Mouse (Mus musculus): ENCODE data around the gene Prdm10. TPM values are rescaled to one million over a fixed set of nuclear protein-coding genes. Genes with fewer than 3 reads are reported as not detected.

Gene Prdm10
- polyA plus RNA-seq, 1 experiment from 2014 or later: 5.4 TPM

DNA sequence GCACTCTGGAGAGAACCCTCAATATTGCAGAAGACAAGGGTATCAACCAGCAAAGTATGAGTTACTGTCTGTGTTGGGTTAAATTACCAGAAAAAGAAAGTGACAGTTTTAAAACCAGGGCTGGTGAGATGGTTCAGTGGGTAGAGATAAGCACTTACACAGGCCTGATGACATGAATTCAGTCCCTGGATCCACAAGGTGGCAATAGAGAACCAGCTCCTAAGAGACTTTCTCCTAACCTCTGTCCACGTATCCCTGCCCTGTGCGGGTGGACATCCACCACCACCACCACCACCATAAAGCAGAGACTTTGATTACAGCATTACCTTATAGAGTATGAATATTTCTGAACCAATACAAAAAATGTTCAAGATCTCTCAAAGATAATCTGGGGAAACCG, 51.6 kb downstream of the Prdm10 start:
- ATAC-seq (ENCODE audit: insufficient number of reproducible peaks, low FRiP score): no peak
- 61% methylated on average over 3 of the region's 3 CpGs for WGBS

DNA sequence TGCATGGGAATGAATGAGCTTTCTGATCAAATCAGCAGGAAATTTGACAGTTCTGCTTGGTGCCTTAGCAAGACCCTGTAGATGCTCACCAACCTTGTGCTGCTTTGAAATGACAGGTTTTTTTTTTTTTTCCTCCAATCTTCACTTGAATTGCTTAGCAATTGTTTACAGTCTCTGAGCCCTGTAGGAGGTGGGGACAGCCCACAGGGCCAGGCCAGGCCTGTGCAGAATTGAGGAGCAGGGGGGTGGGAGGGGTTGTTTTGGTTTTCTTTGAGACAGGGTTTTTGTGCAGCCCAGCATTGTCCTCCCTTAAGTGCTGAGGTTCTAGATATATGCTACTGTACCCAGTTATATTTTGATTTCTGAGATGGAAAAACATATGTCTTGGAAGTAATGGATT, 52.5 kb downstream of the Prdm10 start:
- Histone ChIP-seq H3K27ac (ENCODE audit: poor library complexity, severe bottlenecking) (no peak overlapping the region), H3K4me2 (no peak overlapping the region), H3K4me1 (replicated peaks) (no peaks in the 10 kb centered on the region), H3K27me3 (replicated peaks) (no peaks in the 10 kb centered on the region), H3K4me3 (no peak overlapping the region), H3K9me3 (replicated peaks) (no peaks in the 10 kb centered on the region), H3K9ac (no peak overlapping the region), H3K36me3 (peaks cover 28% of the 10 kb centered on the region)
- ATAC-seq (ENCODE audit: insufficient number of reproducible peaks, low FRiP score): no peak

More for the DNA sequence above, 51.6 kb downstream of the Prdm10 start:
- H3K9me3 ChIP-seq (replicated peaks): no peaks in the 10 kb centered on the region
- H3K4me3 ChIP-seq: no peak overlapping the region
- H3K36me3 ChIP-seq: peaks cover 33% of the 10 kb centered on the region
- H3K27me3 ChIP-seq (replicated peaks): no peaks in the 10 kb centered on the region
- H3K27ac ChIP-seq (ENCODE audit: poor library complexity, severe bottlenecking): no peak overlapping the region
- no peak overlapping the region for H3K4me2 ChIP-seq
- H3K9ac ChIP-seq: no peak overlapping the region
- no peaks in the 10 kb centered on the region for H3K4me1 ChIP-seq (replicated peaks)

DNA sequence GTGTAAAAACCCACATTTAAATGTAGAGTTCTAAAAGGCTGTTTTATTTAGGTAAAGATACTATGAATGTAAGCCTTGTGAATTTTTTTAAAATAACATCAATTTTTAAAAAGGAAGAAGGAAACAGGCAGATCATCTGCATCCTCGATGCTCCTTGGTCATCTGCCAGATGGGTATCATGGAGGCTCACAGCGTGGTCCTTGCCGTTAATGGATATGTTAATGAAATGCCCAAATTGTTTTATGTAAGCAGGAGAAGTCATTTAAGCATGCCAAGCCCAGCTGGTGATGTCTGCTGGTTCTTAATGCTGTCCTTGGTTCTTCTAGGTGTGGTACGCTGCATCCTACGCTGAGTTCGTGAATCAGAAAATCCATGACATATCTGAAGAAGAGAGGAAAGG, 54.7 kb downstream of the Prdm10 start:
- 87% methylated on average over 6 of the region's 6 CpGs for WGBS
- no peak overlapping the region for H3K9ac ChIP-seq
- no peak for ATAC-seq (ENCODE audit: insufficient number of reproducible peaks, low FRiP score)
- no peak overlapping the region for H3K4me3 ChIP-seq
- H3K4me2 ChIP-seq: no peak overlapping the region
- H3K27ac ChIP-seq (ENCODE audit: poor library complexity, severe bottlenecking): no peak overlapping the region
- H3K4me1 ChIP-seq (replicated peaks): no peaks in the 10 kb centered on the region
- no peaks in the 10 kb centered on the region for H3K27me3 ChIP-seq (replicated peaks)
- H3K36me3 ChIP-seq: peaks cover 11% of the 10 kb centered on the region
- no peaks in the 10 kb centered on the region for H3K9me3 ChIP-seq (replicated peaks)

DNA sequence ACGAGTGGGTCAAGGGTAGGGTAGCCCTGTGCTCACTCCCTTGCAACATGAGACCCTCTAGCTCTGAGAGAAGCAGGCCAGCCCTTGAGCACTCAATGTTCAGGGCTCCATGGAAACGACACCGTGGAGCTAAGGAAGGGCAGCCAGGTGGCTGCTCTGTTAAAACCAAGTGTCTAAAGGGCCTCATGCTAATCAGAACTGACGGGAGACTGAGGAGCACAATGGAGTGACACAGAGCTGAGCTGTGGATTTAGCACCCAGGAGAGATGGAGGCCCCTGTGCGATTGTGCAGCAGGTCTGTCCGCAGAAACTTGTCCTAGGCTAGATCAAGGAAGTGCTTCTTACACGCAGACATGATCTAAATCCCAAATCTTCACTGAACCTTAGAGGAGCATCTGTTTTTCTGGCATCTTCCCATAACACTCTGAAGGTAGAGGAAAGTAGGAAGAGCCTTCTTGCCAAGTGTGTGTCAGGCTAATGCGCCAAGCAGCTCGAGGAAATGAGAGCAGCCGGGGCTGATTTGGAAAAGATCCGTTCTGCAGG, 64.0 kb downstream of the Prdm10 start:
- Histone ChIP-seq H3K4me3 (no peak overlapping the region), H3K9me3 (replicated peaks) (no peaks in the 10 kb centered on the region), H3K9ac (no peak overlapping the region), H3K4me1 (replicated peaks) (no peaks in the 10 kb centered on the region), H3K36me3 (peaks cover 12% of the 10 kb centered on the region), H3K27ac (ENCODE audit: poor library complexity, severe bottlenecking) (no peak overlapping the region), H3K27me3 (replicated peaks) (no peaks in the 10 kb centered on the region), H3K4me2 (no peak overlapping the region)
- WGBS: 68% methylated on average over 11 of the region's 11 CpGs
- no peak for ATAC-seq (ENCODE audit: insufficient number of reproducible peaks, low FRiP score)

DNA sequence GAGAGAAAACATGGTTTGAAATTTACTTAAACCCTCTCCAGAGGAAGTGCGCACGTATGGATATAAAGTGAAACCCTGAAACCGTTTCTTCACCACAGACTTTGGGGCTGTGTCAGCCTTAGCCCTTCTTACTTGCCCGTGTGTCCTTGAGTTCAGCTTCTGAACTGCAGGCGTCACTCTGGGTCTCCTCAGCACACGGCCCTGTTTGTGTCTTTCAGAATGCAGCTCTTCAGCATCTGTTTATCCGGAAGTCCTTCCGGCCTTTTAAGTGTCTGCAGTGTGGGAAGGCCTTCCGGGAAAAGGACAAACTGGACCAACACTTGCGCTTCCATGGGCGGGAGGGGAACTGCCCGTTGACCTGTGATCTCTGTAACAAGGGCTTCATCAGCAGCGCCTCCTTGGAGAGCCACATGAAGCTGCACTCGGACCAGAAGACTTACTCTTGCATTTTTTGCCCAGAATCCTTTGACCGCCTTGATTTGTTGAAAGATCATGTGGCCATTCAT, 66.3 kb downstream of the Prdm10 start:
- peaks cover 11% of the 10 kb centered on the region for H3K36me3 ChIP-seq
- H3K4me3 ChIP-seq: no peak overlapping the region
- WGBS: 65% methylated on average over 15 of the region's 15 CpGs
- no peaks in the 10 kb centered on the region for H3K4me1 ChIP-seq (replicated peaks)
- H3K9me3 ChIP-seq (replicated peaks): no peaks in the 10 kb centered on the region
- H3K9ac ChIP-seq: no peak overlapping the region
- no peak for ATAC-seq (ENCODE audit: insufficient number of reproducible peaks, low FRiP score)
- H3K27ac ChIP-seq (ENCODE audit: poor library complexity, severe bottlenecking): no peak overlapping the region
- no peaks in the 10 kb centered on the region for H3K27me3 ChIP-seq (replicated peaks)
- no peak overlapping the region for H3K4me2 ChIP-seq

DNA sequence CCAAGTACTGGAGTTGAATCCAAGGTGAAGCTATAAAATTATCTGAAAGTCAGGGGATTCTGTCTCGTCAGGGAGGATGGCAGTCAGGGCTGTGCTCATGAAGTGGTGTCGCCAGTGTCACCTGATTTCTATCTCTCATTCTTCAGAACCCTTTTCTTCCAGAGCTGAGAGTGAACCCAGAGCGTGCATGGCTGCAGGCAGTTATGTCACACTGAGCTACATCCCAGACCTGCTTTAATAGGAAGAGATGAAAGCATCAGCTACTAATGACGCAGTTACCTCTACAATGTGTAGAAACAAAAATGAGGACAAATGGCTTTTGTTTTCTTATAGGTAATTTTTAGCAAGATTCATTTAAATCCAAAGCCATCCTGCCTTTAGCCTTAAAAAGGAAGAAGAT, 68.1 kb downstream of the Prdm10 start:
- Histone ChIP-seq H3K4me3 (no peak overlapping the region), H3K4me2 (no peak overlapping the region), H3K9me3 (replicated peaks) (no peaks in the 10 kb centered on the region), H3K36me3 (peaks cover 16% of the 10 kb centered on the region), H3K4me1 (replicated peaks) (no peaks in the 10 kb centered on the region), H3K27ac (ENCODE audit: poor library complexity, severe bottlenecking) (no peak overlapping the region), H3K27me3 (replicated peaks) (no peaks in the 10 kb centered on the region), H3K9ac (no peak overlapping the region)
- ATAC-seq (ENCODE audit: insufficient number of reproducible peaks, low FRiP score): no peak
- 75% methylated on average over 4 of the region's 4 CpGs for WGBS

DNA sequence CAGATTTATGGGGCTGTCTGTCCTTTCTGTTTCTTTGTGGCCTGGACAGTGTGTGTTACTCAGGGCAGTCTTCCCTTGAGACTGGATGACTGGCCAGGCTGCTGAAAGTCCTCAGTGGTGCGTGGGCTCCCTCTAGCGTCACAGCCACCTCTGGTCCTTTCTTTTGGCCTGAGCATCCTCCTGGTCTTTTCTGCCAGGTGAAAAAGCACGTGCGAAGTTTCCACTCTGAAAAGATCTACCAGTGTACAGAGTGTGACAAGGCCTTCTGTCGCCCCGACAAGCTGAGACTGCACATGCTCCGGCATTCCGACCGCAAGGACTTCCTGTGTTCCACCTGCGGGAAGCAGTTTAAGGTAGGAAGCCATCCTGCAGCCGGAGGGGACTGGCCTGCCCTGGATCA, 68.6 kb downstream of the Prdm10 start:
- no peak overlapping the region for H3K27ac ChIP-seq (ENCODE audit: poor library complexity, severe bottlenecking)
- WGBS: 67% methylated on average over 11 of the region's 11 CpGs
- no peak for ATAC-seq (ENCODE audit: insufficient number of reproducible peaks, low FRiP score)

DNA sequence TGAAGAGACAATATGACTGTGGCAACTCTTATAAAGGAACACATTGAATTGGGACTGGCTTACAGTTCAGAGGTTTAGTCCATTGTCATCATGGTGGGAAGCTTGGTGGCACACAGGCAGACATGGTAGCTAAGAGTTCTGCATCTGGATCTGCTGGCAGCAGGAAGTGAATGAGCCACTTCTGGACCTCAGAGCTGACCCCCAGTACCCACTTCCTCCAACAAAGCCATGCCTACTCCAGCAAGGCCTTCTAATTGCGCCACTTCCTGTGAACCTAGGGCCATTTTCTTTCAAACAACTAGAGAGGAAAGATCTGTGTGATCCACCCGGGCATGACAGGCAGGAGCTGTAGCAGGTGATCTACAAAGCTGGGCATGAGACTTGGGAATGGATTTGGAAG, 72.4 kb downstream of the Prdm10 start:
- Histone ChIP-seq H3K4me1 (replicated peaks) (no peaks in the 10 kb centered on the region), H3K9me3 (replicated peaks) (no peaks in the 10 kb centered on the region), H3K36me3 (peaks cover 37% of the 10 kb centered on the region), H3K9ac (no peak overlapping the region), H3K27ac (ENCODE audit: poor library complexity, severe bottlenecking) (no peak overlapping the region), H3K4me3 (no peak overlapping the region), H3K27me3 (replicated peaks) (no peaks in the 10 kb centered on the region), H3K4me2 (no peak overlapping the region)
- ATAC-seq (ENCODE audit: insufficient number of reproducible peaks, low FRiP score): no peak
- 75% methylated on average over 2 of the region's 2 CpGs for WGBS

More for the DNA sequence above, 68.6 kb downstream of the Prdm10 start:
- Histone ChIP-seq H3K4me1 (replicated peaks) (no peaks in the 10 kb centered on the region), H3K4me2 (no peak overlapping the region), H3K9me3 (replicated peaks) (no peaks in the 10 kb centered on the region), H3K36me3 (peaks cover 17% of the 10 kb centered on the region), H3K9ac (no peak overlapping the region), H3K4me3 (no peak overlapping the region), H3K27me3 (replicated peaks) (no peaks in the 10 kb centered on the region)

DNA sequence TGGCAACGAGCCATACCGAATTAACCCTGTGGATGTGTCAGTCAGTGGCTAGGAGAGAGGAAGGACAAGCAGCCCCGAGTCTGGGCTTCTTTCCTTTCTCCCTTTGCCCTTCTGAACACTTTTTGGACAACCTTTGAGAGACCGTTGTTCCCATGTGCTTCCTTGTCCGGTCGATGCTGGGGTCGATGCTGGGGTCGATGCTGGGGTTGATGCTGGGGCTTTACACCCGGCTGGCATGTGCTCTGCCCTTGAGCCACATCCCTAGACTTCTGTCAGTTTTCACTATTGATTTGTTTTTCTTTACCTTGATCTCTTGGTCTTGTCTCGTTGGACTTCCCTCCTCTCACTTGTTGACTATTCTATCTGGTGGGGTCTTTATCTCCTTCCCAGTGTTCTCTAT, 73.2 kb downstream of the Prdm10 start:
- no peaks in the 10 kb centered on the region for H3K4me1 ChIP-seq (replicated peaks)
- no peak for ATAC-seq (ENCODE audit: insufficient number of reproducible peaks, low FRiP score)
- WGBS: 83% methylated on average over 10 of the region's 10 CpGs

DNA sequence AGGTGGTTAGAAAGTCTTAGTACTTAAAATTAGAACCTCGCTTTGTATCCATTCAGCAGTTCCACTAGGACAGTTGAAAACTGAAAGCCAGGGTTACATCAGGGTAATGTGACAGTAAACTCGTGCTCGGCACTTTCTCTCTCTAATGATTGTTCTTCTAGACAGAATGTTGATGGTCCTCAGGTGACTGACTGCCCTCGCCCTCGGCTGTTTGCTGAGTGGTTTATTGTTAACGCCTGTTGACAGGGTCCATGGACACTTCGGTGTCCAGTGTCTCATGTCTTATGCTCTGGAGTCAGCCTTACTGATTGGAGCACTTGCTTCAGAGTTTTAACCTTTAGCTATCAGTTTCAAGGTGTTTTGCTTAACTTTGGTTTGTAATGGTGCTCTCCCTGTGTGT, 73.7 kb downstream of the Prdm10 start:
- Histone ChIP-seq H3K4me3 (no peak overlapping the region), H3K36me3 (peaks cover 42% of the 10 kb centered on the region), H3K27me3 (replicated peaks) (no peaks in the 10 kb centered on the region), H3K9ac (no peak overlapping the region), H3K4me1 (replicated peaks) (no peaks in the 10 kb centered on the region), H3K4me2 (no peak overlapping the region), H3K27ac (ENCODE audit: poor library complexity, severe bottlenecking) (no peak overlapping the region), H3K9me3 (replicated peaks) (no peaks in the 10 kb centered on the region)
- WGBS: 58% methylated on average over 7 of the region's 7 CpGs
- no peak for ATAC-seq (ENCODE audit: insufficient number of reproducible peaks, low FRiP score)

More for the DNA sequence above, 73.2 kb downstream of the Prdm10 start:
- H3K27ac ChIP-seq (ENCODE audit: poor library complexity, severe bottlenecking): no peak overlapping the region
- no peaks in the 10 kb centered on the region for H3K27me3 ChIP-seq (replicated peaks)
- no peak overlapping the region for H3K4me3 ChIP-seq
- peaks cover 37% of the 10 kb centered on the region for H3K36me3 ChIP-seq
- H3K9ac ChIP-seq: no peak overlapping the region; the same call in 1 of the 2 replicates
- H3K9me3 ChIP-seq (replicated peaks): no peaks in the 10 kb centered on the region
- H3K4me2 ChIP-seq: no peak overlapping the region

DNA sequence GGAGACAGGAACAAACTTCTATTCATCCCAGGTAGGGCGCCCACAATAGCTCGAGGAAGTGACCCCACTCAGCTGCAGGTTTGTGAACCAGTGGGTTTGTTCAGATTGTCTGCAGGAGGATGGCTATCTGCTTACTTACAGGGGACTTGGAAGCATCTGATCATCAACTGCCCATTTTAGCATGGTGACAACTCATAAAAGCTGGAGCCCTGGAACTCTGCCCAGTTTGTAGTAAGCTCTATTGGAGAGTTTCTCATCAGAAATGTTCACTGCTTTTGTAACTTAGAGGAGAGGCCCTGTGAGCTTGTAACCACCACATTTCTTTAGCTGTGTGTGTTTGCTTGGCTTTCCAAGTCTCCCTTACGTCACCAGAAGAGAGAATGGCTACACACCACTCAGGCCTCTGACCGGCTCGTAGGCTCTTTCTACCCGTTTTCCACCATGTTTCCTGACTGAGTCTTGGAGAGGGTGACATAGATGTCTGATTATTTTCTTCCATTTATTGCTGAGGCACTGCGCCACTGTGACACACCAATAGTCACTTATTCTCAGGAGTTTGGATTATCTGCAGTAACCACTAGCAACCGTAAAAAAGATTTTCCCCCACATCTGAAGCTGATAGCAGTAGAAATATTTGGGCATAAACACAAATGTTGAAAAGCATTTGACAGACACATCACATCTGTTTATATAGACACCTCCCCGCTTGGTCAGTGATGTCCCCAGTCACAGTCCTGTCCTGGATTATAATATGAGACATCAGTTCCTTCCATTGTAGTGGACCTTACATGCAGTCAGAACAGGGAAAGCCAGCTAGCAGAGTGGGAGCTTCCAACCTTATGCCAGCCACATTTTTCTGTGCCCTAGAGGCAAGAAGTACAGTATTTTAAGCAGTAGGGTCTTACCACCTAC, 83.6 kb downstream of the Prdm10 start:
- H3K4me3 ChIP-seq: no peak overlapping the region
- no peak overlapping the region for H3K9ac ChIP-seq
- H3K27me3 ChIP-seq (replicated peaks): no peaks in the 10 kb centered on the region
- no peaks in the 10 kb centered on the region for H3K9me3 ChIP-seq (replicated peaks)
- WGBS: 84% methylated on average over 9 of the region's 9 CpGs
- H3K36me3 ChIP-seq: peaks cover 36% of the 10 kb centered on the region
- H3K4me1 ChIP-seq (replicated peaks): peaks cover 6% of the 10 kb centered on the region; the same call in 1 of the 2 replicates
- no peak for ATAC-seq (ENCODE audit: insufficient number of reproducible peaks, low FRiP score)
- H3K4me2 ChIP-seq: no peak overlapping the region
- H3K27ac ChIP-seq (ENCODE audit: poor library complexity, severe bottlenecking): no peak overlapping the region

Data from heart, embryonic 12.5 days (tissue).